Mouse (Mus musculus): ENCODE results near the gene Acap2.

DNA sequence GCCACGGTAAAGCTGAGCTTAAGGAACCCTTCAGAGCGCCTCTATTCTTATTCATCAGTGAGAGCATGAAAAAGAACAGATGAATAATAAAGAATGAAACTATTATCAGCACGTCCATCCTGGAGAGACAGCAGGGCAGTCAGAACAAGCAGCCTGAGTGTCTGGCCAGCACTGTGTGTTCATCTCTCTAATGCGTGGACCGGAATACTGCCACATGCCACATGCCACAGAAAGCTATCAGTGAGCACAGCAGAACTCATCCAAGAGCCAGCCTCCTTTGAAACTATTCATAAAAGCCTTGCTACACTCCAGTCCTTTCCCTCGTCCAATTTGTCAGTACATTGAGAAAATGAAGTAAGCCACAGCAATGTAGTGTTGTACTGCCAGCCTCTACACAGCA lies 107.0 kb downstream of the Acap2 start:
- no peak for TF ChIP-seq CTCF (IDR thresholded peaks at IDR 0.05; ENCODE audit: low read depth, low read length)
- TF ChIP-seq TAL1 (conservative IDR thresholded peaks at IDR 0.05; ENCODE audit: low read depth, low read length), result no peak

Data from G1E (cell line).